Mouse (Mus musculus) lung, adult 2 months (tissue): ENCODE data around the gene Epsti1.

ENCODE experiments used
- CTCF ChIP-seq: fragments of 200-500 bp; IDR thresholded peaks from 2 replicates; pipeline ENCODE4 v1.5.1; 2011; ENCODE audit warnings: mild to moderate bottlenecking, low read length, control low read depth; ENCODE audit not compliant: insufficient read depth
- POLR2A ChIP-seq: fragments of 200-500 bp; IDR thresholded peaks from 2 replicates; pipeline ENCODE4 v1.6.1; 2011; ENCODE audit warnings: low read depth, mild to moderate bottlenecking, control low read depth, low read length, borderline replicate concordance; ENCODE audit errors: extremely low read depth

DNA sequence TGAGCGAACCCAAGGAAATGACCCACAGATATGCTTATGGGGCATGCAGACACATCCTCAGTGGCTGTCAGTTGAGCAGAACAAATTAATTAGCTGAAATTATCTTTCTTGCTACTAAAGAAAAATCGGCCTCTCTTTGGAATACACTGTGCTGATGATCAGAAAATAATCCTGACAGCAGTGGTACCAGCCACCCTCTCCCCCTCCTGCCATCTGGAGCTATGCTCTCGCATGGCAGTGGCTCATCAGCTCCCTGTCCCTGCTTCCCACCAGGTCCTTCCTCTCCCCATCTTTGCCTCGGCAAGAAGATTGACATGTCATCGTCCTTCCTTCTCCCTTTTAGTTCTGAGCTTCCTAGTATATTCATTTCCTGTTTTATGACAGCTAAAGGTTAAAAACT lies 77.5 kb downstream of the Epsti1 start:
- TF ChIP-seq CTCF (no peak), POLR2A (no peak)
